Mouse (Mus musculus) erythroid progenitor cell, adult 5-6 weeks (primary cell): ENCODE data around the gene C1ql2. TPM values are rescaled to one million over a fixed set of nuclear protein-coding genes. Genes with fewer than 3 reads are reported as not detected.

ENCODE experiments used
- ATAC-seq: replicated peaks from 2 replicates; pipeline ENCODE4 v1.8.0; 2016; ENCODE audit warnings: moderate number of reproducible peaks, mild to moderate bottlenecking, moderate TSS enrichment, inconsistent platforms; ENCODE audit not compliant: poor library complexity, low FRiP score, severe bottlenecking
- total RNA-seq, 2 experiments: library from RNA; stranded (forward) in 1 of 2; stranded (reverse) in 1 of 2; fragments of 150-400 nt in 1 of 2; fragments of 186-747, 209-891 nt in 1 of 2; gene quantifications; 2 replicates each; pipeline versions ENCODE4 v1.2.3 to v1.2.4; 2015 to 2017; ENCODE audit warnings: low replicate concordance in 2 of 2

C1ql2 gene
- total RNA-seq (2015; ENCODE audit: low replicate concordance) (not detected in 2 replicates), total RNA-seq (2017; ENCODE audit: low replicate concordance) (not detected in 2 replicates)

DNA sequence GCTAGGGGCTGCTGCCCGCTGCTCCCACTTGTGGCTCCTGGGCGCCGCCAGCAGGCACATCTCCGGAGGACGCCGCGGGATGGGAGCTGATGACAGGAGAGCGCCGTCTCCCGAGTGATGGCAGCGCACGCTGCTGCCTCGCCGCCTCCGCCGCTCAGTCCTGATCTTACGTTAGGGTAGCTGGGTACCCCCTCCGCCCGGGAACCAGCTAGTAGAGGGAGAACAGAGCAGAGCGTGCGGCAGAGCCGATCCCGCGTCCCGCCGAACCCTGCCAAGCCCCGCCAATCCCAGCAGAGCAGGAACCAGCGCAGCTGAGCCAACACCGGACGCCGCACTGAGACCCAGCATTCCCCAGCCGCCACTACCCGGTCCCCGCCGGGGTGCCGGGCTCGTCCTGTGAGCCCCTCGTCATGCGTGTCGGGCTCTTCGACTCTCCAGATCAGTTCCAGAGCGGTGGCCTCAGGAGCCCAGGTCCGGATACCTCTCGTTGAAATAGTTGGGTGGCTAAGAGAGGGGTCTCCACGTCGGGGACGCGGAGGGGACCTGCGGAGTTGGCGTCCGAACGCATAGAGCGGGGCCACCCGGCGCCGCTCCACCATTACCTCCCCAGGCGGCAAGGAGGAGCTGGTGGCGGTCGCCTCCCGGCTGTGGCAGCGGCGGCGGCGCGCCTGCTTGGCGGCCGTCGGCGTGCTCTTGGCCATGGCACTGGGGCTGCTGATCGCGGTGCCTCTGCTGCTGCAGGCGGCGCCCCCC, at the start of gene C1ql2:
Gene C1ql2 (plus strand): TSS at position 164 of the 753 bp plus-strand sequence.
- ATAC-seq: no peak

GRCm38 (mm10) chr1:120291709-120292108, 48.7 kb upstream of the C1ql2 start:
- no peak for ATAC-seq

GRCm38 (mm10) chr1:120293803-120294202, 46.6 kb upstream of the C1ql2 start:
- ATAC-seq: no peak

DNA sequence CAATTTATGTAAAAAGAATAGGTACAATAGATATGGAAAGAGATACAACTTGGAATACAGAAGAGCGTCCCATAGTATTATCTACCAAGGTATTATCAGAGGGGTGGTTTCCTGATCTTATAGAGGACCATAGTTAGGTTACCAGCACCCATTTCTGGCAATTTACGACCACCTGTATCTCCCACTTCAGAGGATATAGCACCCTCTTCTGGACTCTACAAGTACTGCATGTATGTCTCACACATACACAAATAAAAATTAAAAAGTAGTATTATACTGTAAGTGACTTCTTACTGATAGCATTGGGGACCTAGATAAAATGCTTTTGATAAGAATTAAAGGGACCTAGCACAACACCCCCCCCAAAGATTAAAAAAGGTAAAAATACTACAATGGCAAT, 43.4 kb upstream of the C1ql2 start:
- no peak for ATAC-seq

DNA sequence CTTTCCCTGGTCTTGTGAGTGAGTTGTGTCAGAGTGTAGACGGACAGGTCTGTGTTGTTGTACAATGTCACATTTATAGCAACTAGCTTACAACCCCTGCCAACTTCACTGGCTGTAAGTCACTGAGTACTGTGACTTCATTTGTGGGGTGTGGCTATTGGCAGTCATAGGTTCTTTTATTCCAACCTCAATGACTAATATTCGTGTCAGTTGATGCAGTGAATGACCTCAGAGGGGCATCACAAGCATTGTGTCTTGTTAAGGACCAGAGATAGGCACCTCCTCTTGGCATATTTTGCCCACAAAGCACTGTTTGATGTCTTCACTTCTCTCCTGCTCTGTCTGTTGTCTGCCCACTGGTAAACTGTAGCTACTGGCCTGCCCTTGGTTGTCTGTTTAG, 34.6 kb upstream of the C1ql2 start:
- ATAC-seq: no peak

DNA sequence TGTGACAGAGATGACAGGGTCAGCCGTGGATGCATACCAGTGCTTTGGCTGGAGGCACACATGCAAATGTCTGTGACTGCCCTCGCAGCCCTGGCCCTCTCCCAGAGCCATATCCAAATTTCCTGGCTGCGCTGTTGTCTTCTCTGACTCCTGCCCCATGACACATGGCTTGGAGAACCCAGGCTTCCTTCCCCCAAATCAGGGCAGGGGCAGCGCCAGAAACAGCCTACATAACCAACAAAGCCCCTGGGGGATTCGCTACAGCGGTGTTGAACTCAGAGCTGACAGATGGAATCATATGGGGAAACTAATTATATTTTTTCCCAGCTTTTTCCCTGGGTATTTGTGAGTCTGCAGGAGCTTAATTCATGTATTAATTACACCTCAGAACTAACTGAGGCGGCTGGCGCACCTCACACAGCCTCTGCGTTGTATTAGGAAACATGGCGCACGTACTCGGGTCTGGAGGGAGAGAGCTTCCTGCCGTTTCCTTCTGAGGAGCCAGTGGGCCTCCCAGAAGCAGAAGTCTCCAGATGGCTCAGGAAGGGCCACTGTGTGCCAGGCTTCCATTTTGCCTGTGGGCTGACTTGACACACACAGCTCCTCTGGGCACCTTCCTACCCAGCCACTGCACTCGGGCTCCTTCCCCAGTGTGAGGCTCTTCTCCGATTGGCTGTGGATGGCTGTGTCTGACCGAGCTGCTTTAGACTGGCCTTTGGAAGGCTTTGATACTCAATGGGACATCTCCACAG, 18.9 kb upstream of the C1ql2 start:
- no peak for ATAC-seq

DNA sequence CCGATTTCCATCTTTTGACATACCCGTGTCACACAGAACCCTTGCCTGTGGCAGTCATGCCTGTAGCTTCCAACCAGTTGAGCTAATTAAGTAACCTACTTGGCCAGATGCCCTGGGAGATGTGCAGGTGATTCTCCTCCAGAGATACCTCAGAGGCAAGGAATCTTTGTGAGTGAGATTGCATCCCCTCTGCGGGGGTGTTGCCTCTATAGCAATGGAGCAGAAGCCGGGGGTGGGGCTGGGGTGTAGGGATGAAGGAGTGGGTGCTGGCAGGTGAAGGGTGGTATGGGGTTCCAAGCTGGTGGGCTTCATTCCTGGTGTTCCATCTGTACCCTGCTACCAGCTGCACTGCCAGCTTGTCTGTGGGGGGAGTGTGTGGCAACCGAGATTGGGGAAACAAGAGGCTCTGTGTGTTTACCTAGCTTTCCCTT, 17.2 kb upstream of the C1ql2 start:
- no peak for ATAC-seq

GRCm38 (mm10) chr1:120327714-120328113, 12.7 kb upstream of the C1ql2 start:
- no peak; the same call in 1 of the 2 replicates for ATAC-seq

DNA sequence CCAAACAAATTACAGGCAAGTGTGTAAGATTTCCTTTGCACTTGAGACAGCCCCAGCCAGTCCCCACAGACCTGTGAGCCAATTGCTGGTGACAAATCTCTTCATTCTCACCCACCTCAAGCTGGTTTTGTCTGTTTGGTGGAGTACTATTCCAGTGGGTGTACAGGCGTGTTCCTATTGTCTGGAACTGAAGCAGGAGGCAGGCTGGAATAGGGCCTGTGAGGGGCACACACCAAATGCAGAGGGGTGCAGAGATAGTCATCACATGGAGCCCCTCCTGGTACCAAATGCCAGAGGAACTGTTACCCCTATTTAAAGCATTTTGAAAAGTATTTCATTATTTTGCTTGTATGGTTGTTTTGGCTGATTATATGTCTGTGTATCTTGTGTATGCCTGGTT, 12.2 kb upstream of the C1ql2 start:
- no peak for ATAC-seq

DNA sequence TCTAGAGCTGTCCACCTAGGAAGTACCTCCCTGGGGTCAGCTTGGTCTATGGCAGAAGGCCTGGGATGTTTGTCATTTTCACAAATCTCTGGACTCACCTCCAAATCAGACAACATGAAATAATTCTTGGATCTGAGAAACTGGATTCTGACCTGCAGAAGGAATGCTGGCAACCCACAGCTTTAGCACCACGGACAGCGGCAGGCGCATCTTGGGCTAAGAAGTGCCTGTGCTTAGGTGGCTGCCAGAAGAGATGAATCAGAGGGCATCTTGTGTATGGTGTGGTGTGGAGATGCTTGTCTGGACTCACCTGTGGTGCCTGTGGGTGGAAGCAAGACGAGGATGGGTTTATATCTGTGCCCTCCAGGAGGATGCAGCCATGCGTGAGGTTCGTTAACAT, 8.5 kb upstream of the C1ql2 start:
- ATAC-seq: no peak

GRCm38 (mm10) chr1:120337970-120338369, 2.4 kb upstream of the C1ql2 start:
- ATAC-seq: no peak

DNA sequence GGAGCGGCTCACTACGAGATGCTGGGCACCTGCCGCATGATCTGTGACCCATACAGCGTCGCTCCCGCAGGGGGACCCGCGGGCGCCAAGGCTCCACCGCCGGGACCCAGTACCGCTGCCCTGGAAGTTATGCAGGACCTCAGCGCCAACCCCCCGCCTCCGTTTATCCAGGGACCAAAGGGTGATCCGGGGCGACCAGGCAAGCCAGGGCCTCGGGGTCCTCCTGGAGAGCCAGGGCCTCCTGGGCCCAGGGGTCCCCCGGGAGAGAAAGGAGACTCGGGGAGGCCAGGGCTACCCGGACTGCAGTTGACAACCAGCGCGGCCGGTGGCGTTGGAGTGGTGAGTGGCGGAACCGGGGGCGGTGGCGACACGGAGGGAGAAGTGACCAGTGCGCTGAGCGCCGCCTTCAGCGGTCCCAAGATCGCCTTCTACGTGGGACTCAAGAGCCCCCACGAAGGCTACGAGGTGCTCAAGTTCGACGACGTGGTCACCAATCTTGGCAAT, 842 bp downstream of the C1ql2 start:
- ATAC-seq: no peak

GRCm38 (mm10) chr1:120341811-120342370, 1.5 kb downstream of the C1ql2 start:
- ATAC-seq: no peak

GRCm38 (mm10) chr1:120342371-120342821, 2.0 kb downstream of the C1ql2 start:
- no peak for ATAC-seq

DNA sequence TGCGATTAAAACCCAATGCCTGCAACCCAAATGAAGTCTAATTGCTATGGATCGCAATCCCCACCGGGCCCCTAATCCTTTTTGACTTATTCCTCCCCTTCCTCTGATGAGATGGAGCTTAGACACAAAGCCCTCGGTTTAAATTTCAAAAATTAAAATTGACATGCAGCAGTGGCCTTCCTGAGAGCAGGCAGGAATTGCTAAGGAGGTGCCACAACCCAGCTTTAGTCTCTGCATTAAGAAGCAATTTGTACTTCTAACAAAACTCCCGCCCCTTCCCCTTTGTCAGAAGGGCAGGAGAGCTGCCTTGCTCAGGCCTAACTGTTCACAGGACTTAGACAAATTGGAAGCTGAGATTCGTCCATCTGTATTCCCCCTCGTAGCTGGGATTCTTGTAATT, 4.6 kb downstream of the C1ql2 start:
- ATAC-seq: no peak

GRCm38 (mm10) chr1:120354387-120354786, 14.0 kb downstream of the C1ql2 start:
- ATAC-seq: no peak

DNA sequence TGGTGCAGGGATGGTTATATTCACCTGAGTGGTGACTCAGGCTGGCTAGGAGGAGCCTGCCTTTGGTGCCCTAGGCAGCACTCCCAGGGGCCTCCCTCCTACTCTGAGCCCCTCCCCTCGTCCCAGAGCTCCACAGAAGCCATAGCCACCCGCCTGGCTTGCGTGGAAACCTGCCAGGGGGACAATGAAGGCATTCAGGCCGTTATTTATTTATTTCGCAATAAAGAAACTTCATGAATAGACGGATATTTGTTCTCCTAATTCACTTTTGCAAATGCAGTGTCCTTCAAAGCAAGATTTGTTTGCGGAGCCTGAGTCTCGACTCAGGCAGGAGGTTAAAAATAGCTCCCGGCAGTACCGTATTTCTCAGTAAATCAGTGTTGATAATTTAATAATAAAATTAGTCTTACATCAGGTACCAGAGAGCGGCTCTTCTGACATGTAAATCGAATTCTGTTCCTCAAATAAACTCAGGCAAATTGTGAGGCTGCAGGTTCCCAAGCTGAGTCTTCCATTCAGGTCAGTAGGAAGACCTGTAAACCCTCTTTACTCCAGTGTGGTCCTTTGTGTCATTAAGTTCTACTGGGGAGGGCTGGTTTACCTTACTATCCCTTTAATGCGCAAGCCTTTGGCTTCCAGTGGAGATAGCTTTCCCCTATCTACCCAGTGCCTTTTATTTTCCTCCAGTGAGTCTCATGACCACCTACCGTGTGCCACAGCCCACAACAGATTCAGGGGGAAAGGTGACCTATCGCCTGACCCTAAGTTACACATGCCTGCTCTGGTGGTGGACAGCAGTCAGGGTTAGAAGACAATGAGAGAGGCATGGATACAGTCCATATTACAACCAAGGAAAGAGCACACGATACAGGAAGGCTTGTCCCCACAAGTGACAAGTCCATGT, 17.2 kb downstream of the C1ql2 start:
- no peak for ATAC-seq

DNA sequence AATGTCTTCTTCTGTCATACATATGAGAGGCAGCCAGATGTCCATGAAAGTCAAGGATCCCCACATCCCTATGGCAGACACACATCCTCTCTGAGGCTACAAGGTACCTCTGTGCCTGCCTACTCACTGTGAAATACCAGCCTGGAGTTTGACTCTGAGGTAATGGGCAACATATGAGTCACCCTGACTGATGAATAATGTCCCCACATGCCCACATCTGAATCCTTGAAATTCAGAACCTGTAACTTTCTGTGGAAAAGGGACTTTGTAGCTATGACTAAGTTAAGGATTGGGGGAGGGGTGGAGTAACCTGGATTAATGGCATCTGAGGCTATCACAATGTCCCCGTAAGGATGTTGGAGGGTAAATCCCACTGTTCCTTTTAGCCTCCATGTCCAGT, 23.3 kb downstream of the C1ql2 start:
- ATAC-seq: no peak

GRCm38 (mm10) chr1:120368138-120368537, 27.8 kb downstream of the C1ql2 start:
- ATAC-seq: no peak

- no peak for ATAC-seq
Observed at GRCm38 (mm10) chr1:120374131-120374530, 33.7 kb downstream of the C1ql2 start.
